Mouse (Mus musculus) retina, embryonic 14.5 days (tissue): ENCODE measurements around the gene Ccr3.
"Not testable (repeated sequence)": the region's sequence is repeated elsewhere in the genome, so short reads cannot be mapped to it uniquely, and the experiment has no call there.

Experiments
- DNase-seq: peaks from one replicate; pipeline ENCODE4 v3.0.0-alpha.2; 2015; ENCODE audit warnings: low spot score

The Ccr3 gene

DNA sequence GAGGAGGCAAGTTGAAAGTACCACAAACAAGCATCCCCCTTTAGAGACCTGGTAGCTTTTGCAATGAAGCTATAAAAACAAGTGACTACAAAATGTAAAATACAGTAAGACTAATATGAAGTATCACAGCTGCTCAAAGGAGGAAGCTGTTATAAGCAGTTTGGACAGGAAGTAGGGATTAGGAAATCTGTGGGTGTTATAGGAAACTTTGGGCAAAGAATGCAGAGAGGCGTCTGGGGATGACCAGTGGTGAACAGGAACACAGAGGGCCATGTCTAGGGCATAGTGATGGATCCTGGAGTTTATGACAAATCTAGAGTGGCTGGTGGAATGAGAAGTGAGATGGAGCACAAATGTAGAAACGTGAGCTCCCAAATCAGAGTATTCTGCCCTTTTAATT, 31.8 kb downstream of the Ccr3 start:
- DNase-seq = no peak

DNA sequence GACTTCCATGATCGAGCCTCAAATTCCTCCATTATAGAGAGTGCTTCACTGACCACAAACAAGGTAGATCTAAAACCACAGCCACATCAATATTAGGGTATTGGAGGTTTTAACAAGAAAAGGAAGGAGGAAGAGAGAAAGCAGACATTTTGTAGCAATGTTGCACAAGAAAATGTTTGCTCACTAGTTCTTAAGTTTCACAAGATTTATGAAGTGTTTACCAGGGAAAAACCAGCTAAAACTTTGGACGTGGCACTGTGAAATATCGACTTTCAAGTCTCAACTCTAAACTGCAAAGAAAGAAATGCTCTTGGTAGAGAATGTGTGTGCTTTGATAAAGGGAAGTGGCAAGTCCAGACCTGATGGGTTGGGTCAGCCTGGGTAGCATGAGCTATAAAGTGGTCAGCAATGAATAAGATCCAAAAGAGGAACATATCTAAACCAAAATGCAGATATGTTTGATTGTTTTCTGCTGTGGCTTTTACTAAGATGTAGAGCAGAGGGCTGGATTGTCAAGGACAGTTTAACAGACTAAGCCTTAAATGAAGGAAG, 34.5 kb downstream of the Ccr3 start:
- no peak for DNase-seq

DNA sequence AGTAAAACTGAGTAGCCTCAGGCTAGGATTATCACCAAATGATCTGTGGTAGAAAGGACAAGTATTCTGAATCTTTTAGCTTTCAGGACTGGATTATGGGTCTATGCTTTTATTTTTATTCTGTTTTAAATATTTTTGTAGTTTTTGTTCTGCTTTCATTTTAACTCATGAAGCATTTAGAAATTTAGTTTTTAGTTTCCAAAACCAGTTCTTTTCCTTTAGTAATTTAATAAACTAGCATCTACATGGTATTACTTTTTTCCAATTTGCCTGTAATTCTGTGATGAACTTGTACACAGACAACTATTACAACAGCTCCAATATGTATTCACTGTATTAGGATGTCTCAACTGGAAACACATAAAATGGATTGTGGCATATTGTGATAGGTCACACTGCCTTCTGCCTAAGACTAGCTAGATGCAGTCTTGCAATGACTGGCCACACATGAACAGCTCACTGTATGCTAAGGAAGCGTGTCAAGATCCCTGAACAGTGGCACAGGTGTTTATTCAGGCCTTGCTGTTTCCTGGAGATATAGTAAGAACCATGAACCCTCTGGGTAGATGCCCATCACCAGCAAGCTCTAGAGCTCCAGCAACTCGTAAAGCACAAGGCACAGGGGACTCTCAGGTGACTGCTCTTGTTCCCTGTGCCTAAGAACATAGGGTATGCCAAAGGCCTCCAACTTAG, 38.0 kb downstream of the Ccr3 start:
- no peak for DNase-seq

DNA sequence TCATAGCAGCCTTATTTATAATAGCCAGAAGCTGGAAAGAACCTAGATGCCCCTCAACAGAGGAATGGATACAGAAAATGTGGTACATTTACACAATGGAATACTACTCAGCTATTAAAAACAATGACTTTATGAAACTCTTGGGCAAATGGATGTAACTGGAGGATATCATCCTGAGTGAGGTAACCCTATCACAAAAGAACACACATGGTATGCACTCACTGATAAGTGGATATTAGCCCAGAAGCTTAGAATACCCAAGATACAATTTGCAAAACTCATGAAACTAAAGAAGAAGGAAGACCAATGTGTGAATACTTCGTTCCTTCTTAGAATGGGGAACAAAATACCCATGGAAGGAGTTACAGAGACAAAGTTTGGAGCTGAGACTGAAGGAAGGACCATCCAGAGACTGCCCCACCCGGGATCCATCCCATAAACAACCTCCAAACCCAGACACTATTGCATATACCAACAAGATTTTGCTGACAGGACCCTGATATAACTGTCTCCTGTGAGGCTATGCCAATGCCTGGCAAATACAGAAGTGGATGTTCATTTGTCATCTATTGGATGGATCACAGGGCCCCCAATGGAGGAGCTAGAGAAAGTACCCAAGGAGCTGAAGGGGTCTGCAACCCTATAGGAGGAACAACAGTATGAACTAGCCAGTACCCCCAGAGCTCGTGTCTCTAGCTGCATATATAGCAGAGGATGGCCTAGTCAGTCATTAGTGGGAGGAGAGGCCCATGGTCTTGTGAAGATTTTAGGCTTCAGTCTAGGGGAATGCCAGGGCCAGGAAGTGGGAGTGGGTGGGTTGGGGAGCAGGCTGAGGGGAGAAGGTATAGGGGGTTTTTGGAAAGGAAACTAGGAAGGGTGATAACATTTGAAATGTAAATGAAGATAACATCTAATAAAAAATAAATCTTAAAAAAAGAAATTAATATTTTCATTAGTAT, 40.0 kb downstream of the Ccr3 start:
- not testable (repeated sequence) for DNase-seq

DNA sequence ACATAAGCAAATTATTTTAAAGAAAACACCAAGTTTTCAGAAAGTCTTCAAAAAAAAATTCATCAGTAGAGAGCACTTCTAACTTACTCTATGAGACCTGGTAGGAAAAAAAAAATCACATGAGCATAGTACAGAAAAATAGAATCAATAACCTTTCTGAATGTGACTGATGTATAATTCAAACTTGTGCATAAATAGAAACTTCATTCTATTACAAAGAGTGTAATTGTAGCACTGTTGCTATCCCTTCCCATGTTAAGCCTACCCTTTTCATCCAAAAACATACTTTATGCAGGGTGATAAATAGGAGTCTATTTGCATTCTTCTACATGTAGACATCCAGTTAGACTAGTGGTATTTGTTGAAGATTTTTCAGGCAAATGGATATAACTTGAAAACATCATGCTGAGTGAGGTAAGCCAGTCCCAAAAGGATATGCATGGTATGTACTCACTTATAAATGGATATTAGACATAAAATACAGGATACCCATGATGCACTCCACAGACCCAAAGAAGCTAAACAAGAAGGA, 44.9 kb downstream of the Ccr3 start:
- DNase-seq = no peak

DNA sequence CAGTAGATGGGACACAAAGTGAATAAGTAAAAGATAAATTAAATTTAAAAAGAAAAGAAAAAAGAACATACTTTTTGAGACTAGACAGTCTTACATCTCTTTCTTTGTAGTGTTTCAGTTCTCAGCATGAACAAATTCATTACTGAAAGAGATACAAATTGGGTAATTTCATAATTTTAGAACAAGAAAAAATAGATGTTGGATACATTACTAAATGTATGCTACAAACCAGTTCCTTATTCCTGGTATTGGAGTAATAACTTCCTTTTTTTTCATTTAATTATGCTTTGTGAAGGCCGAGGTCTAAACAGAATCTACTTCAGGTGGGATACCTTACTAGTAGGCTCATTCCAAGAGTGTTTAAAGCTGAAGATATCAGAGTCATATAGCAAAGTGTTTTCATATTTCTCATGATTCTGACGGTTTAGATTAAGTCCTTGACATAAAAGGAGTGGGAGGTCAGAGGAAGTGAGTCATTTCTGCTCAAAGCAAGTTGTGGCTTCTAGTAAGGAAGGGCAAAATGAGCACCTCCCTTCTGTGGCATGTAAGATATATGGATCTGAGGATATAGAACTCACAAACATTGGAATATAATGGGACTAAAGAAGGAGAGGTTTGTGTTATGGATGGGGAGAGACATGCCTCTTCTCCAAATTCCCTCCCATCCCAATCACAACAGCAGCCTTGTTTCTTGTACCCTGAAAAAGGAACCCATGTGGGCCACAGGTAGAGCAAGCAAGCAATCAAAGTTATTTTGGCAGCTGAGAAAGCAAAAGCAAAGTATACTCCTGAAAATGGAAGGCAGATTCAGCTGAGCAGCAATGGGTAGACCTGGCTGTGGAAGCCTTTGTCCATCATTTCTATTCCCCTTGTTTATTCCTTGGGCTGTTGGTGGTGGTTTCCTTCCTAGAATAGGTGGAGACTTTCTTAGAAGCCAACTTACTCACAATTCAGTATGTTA, 46.6 kb downstream of the Ccr3 start:
- no peak for DNase-seq

DNA sequence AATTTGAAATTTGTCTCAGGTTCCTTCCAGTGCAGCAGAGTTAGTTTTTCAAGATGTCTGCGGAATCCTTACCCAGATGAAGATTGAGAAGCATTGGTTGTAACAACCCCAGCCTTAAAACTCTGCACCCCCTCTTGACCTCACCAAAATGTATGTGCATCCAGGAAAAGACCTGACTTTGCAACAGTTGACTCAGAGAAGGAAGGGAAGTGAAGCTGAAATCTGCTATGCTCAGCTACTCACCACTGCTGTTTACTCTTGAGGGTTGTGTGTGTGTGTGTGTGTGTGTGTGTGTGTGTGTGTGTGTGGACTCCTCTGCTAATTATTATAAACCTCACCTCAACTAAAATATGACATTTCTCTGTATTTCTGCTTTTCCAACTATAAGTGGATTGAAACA, 49.7 kb downstream of the Ccr3 start:
- DNase-seq = no peak

- DNase-seq = no peak
Observed at GRCm38 (mm10) chr9:124079803-124080202, 58.0 kb downstream of the Ccr3 start.

DNA sequence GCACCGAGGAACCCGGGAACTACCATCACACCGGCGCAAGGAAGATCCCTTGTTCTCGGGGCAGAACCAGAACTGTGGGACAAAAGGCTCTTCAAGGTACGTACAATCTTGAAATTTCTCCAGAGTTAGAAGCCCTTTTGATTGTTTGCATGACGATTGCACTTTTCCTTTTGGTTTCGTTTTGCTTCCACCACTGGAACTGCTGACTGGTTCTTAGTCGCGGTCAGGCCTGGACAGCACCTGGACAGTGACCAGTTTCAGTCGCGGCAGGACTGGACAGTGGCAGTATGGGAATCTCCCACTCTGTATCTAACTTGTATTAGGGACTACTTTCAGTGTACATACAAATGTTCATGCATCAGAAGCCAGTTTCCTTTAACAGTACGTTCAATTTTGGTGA, 58.7 kb downstream of the Ccr3 start:
- DNase-seq = not testable (repeated sequence)
